Mouse (Mus musculus): Measurements from ENCODE around the gene Msh6.

DNA sequence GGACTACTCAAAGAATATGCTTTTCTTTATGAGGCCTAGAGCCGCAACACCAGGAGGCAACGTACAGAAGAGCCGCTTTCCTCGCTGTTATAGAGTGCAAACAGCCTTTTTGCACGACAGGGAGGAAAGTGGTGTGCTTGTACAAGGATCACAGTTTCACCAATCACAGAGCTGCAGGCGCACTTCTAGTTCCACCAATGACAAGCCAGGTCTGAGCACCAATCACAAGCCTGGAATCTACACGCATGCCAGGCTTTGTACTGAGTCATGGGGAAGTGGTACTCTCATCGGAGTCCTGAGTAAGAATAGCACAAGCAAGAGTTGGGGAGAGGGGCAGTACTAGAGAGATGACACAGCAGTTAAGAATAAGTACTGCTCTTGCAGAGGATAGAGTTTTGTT is 40.1 kb upstream of the Msh6 start:
- no peak for TF ChIP-seq CTCF (IDR thresholded peaks at IDR 0.05; ENCODE audit: low read depth, low read length)
- TF ChIP-seq TAL1 (conservative IDR thresholded peaks at IDR 0.05; ENCODE audit: low read depth, low read length), result no peak
- TF ChIP-seq GATA1 (IDR thresholded peaks at IDR 0.05; ENCODE audit: borderline replicate concordance, low read length), result no peak
- no peak for TF ChIP-seq GATA2 (IDR thresholded peaks at IDR 0.05; ENCODE audit: borderline replicate concordance, low read depth, low read length)
